Mouse (Mus musculus) liver, embryonic 11.5 days (tissue): Measurements from ENCODE around the gene Tepsin. TPM values are rescaled to one million over a fixed set of nuclear protein-coding genes. Genes with fewer than 3 reads are reported as not detected.
A peak's percentile ranks its signal among the peaks of the same experiment; 100 is the strongest.

ENCODE experiments used
- ATAC-seq: fragments of 200-750 bp; cut with Nextera tagmentation; replicated peaks from 2 replicates; pipeline ENCODE4 v1.8.0; 2017; ENCODE audit warnings: moderate number of reproducible peaks, mild to moderate bottlenecking, moderate TSS enrichment, moderate library complexity; ENCODE audit not compliant: low FRiP score
- DNase-seq: peaks from one replicate; pipeline ENCODE4 v3.0.0-alpha.2; 2017; ENCODE audit warnings: low spot score
- H3K27ac ChIP-seq: fragments of 300-500 bp; sonication (generic); 2 replicates; pipeline ENCODE4 v1.5.1; 2014; ENCODE audit warnings: mild to moderate bottlenecking, low read depth, low read length, control low read depth
- H3K27me3 ChIP-seq: fragments of 300-500 bp; sonication (generic); replicated peaks from 2 replicates; pipeline ENCODE4 v1.6.1; 2014; ENCODE audit warnings: low read length, mixed read lengths; ENCODE audit not compliant: control insufficient read depth, insufficient read depth
- H3K36me3 ChIP-seq: fragments of 300-500 bp; sonication (generic); 2 replicates; pipeline ENCODE4 v1.6.1; 2014; ENCODE audit warnings: mild to moderate bottlenecking, low read length, moderate library complexity, mixed read lengths; ENCODE audit not compliant: control insufficient read depth, insufficient read depth
- H3K4me1 ChIP-seq: fragments of 300-500 bp; sonication (generic); replicated peaks from 2 replicates; pipeline ENCODE4 v1.6.1; 2014; ENCODE audit warnings: low read length, mixed read lengths; ENCODE audit not compliant: control insufficient read depth, insufficient read depth
- H3K4me2 ChIP-seq: fragments of 300-500 bp; sonication (generic); 2 replicates; pipeline ENCODE4 v1.6.1; 2014; ENCODE audit warnings: mild to moderate bottlenecking, control low read depth, moderate library complexity
- H3K4me3 ChIP-seq: fragments of 300-500 bp; sonication (generic); 2 replicates; pipeline ENCODE4 v1.5.1; 2014; ENCODE audit warnings: low read depth, low read length, control low read depth
- H3K9ac ChIP-seq: fragments of 300-500 bp; sonication (generic); 2 replicates; pipeline ENCODE4 v1.6.1; 2014; ENCODE audit warnings: low read depth, low read length, control low read depth
- H3K9me3 ChIP-seq: fragments of 300-500 bp; sonication (generic); 2 replicates; pipeline ENCODE4 v1.6.1; 2016; ENCODE audit warnings: low read length, inconsistent platforms, mixed read lengths; ENCODE audit not compliant: control insufficient read depth
- WGBS: fragments of 180-500 bp; shearing (Covaris S2); extraction: QIAGEN DNeasy Blood & Tissue Kit; methylation state at CpG from one replicate; pipeline ENCODE4 v1.1.7; 2014; 5-methylcytosine and 5-hydroxymethylcytosine counted together
- polyA plus RNA-seq: library from polyadenylated mRNA; unstranded; fragments of >200 nt; fragmentation: Nextera tagmentation; extraction: Ambion mirVana; gene quantifications from 2 replicates; pipeline ENCODE4 v1.2.1, GENCODE M21; 2014

Tepsin gene
- polyA plus RNA-seq: 16.4 and 19.5 TPM in 2 replicates

GRCm38 (mm10) chr11:120098588-120099511, at the start of gene Tepsin, which contains the start of gene Ndufaf8:
Gene Tepsin (minus strand): TSS chr11:120098731.
Gene Ndufaf8 (plus strand): TSS chr11:120098928.
- WGBS: under 1% methylated on average over 77 of the region's 77 CpGs
- Histone ChIP-seq H3K4me3 (peak within 1 kb of the TSS; percentile 95), H3K27ac (peak within 1 kb of the TSS; percentile 92), H3K4me1 (peaks cover 23% of the 10 kb centered on the region), H3K27me3 (no peaks in the 10 kb centered on the region), H3K36me3 (peaks cover 10% of the 10 kb centered on the region; the same call in 1 of the 2 replicates), H3K4me2 (peak within 1 kb of the TSS; percentile 98), H3K9me3 (no peaks in the 10 kb centered on the region), H3K9ac (peak within 1 kb of the TSS; percentile 92)
- ATAC-seq (peak; percentile 97), DNase-seq (peak; percentile 99)

GRCm38 (mm10) chr11:120143708-120144497, 45.4 kb upstream of the Tepsin start:
- H3K4me2 ChIP-seq: no peak overlapping the region

GRCm38 (mm10) chr11:120142601-120143051, 44.1 kb upstream of the Tepsin start:
- Histone ChIP-seq H3K27ac (peak overlapping the region; percentile 81), H3K36me3 (peaks cover 17% of the 10 kb centered on the region), H3K4me2 (no peak overlapping the region), H3K9me3 (no peaks in the 10 kb centered on the region), H3K27me3 (no peaks in the 10 kb centered on the region), H3K9ac (no peak overlapping the region), H3K4me3 (no peak overlapping the region), H3K4me1 (peaks cover 52% of the 10 kb centered on the region)
- DNase-seq (no peak), ATAC-seq (peak; percentile 72)
- 38% methylated on average over 3 of the region's 3 CpGs for WGBS

More at GRCm38 (mm10) chr11:120143708-120144497, 45.4 kb upstream of the Tepsin start:
- no peaks in the 10 kb centered on the region for H3K9me3 ChIP-seq
- peaks cover 47% of the 10 kb centered on the region for H3K4me1 ChIP-seq
- WGBS: 61% methylated on average over 13 of the region's 13 CpGs
- peak overlapping the region; percentile 33 for H3K27ac ChIP-seq
- H3K27me3 ChIP-seq: no peaks in the 10 kb centered on the region
- DNase-seq: no peak
- no peak for ATAC-seq
- H3K9ac ChIP-seq: no peak overlapping the region
- H3K36me3 ChIP-seq: peaks cover 12% of the 10 kb centered on the region
- H3K4me3 ChIP-seq: no peak overlapping the region

GRCm38 (mm10) chr11:120140255-120140654, 41.7 kb upstream of the Tepsin start:
- Histone ChIP-seq H3K4me3 (no peak overlapping the region), H3K27me3 (no peaks in the 10 kb centered on the region), H3K9ac (no peak overlapping the region), H3K4me2 (no peak overlapping the region), H3K4me1 (peaks cover 75% of the 10 kb centered on the region), H3K9me3 (no peaks in the 10 kb centered on the region), H3K27ac (no peak overlapping the region), H3K36me3 (peaks cover 20% of the 10 kb centered on the region)
- ATAC-seq (no peak), DNase-seq (no peak)
- 80% methylated on average over 6 of the region's 6 CpGs for WGBS

- H3K36me3 ChIP-seq: peaks cover 21% of the 10 kb centered on the region
- no peak overlapping the region for H3K4me3 ChIP-seq
- H3K9ac ChIP-seq: peak overlapping the region; percentile 46
- H3K4me1 ChIP-seq: peaks cover 73% of the 10 kb centered on the region
- ATAC-seq (no peak), DNase-seq (no peak)
- H3K27me3 ChIP-seq: no peaks in the 10 kb centered on the region
- no peak overlapping the region for H3K4me2 ChIP-seq
- H3K9me3 ChIP-seq: no peaks in the 10 kb centered on the region
- 53% methylated on average over 10 of the region's 10 CpGs for WGBS
- H3K27ac ChIP-seq: peak overlapping the region; percentile 67
Observed at GRCm38 (mm10) chr11:120139309-120139731, 40.8 kb upstream of the Tepsin start.

- Histone ChIP-seq H3K4me1 (peaks cover 60% of the 10 kb centered on the region), H3K36me3 (peaks cover 32% of the 10 kb centered on the region), H3K27me3 (no peaks in the 10 kb centered on the region), H3K4me2 (peak overlapping the region; percentile 46), H3K9ac (peak overlapping the region; percentile 8; the same call in 1 of the 2 replicates), H3K27ac (peak overlapping the region; percentile 76), H3K4me3 (no peak overlapping the region), H3K9me3 (no peaks in the 10 kb centered on the region)
- DNase-seq: no peak
- 44% methylated on average over 5 of the region's 5 CpGs for WGBS
- ATAC-seq: no peak
Observed at GRCm38 (mm10) chr11:120137625-120138004, 39.1 kb upstream of the Tepsin start.

- Histone ChIP-seq H3K4me2 (peak overlapping the region; percentile 46), H3K9ac (peak overlapping the region; percentile 14; the same call in 1 of the 2 replicates), H3K36me3 (peaks cover 35% of the 10 kb centered on the region), H3K9me3 (no peaks in the 10 kb centered on the region), H3K27ac (peak overlapping the region; percentile 76), H3K27me3 (no peaks in the 10 kb centered on the region), H3K4me3 (peak overlapping the region; percentile 5; the same call in 1 of the 2 replicates), H3K4me1 (peaks cover 58% of the 10 kb centered on the region)
- ATAC-seq: peak; percentile 90
- no peak for DNase-seq
- WGBS: 43% methylated on average over 23 of the region's 23 CpGs
Observed at GRCm38 (mm10) chr11:120136796-120137624, 38.5 kb upstream of the Tepsin start.
